Mouse (Mus musculus) brain, embryonic 14.5 days (tissue): ENCODE results near the gene Mettl26.

Experiments
- CTCF ChIP-seq: fragments of 200-500 bp; IDR thresholded peaks from 2 replicates; pipeline ENCODE4 v1.5.1; 2012; ENCODE audit warnings: inconsistent platforms, mild to moderate bottlenecking, moderate library complexity, borderline replicate concordance; ENCODE audit not compliant: insufficient read depth, insufficient read length; ENCODE audit errors: extremely low read depth
- POLR2A ChIP-seq: fragments of 200-500 bp; IDR thresholded peaks from 2 replicates; pipeline ENCODE4 v1.6.1; 2012; ENCODE audit warnings: mild to moderate bottlenecking, inconsistent platforms, borderline replicate concordance; ENCODE audit not compliant: poor library complexity, insufficient read depth, insufficient read length, severe bottlenecking; ENCODE audit errors: extremely low read depth

DNA sequence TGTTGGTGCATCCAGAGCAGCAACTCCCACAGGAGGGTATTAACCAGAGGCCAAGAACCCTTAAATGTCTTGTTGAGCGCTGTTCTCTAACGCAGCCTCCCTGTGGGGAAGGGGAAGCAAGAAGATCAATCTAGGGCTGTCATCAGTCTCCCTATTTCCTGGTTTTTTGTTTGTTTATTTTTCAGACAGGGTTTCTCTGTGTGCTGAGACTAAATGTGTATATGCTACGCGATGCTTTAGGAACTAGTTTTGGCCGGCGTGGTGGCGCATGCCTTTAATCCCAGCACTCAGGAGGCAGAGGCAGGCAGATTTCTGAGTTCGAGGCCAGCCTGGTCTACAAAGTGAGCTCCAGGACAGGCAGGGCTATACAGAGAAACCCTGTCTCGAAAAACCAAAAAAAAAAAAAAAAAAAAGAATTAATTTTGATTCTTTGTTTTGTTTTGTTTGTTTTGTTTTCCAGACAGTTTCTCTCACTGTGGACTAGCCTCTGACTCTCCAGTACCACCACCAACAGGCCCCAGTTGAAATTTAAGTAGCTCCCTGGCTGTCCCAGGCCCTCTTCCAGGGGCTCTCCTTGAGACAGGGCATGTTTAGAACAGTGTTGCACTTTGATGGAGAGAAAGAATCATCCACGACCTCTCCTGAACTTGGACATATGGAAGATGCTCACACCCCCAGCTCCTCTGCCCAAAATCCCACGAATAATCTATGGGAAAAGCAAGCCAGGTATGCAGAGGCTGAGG is 1.3 kb upstream of the Mettl26 start:
- TF ChIP-seq CTCF (no peak), POLR2A (no peak)
